Mouse (Mus musculus): ENCODE results near the gene Dhx57.

DNA sequence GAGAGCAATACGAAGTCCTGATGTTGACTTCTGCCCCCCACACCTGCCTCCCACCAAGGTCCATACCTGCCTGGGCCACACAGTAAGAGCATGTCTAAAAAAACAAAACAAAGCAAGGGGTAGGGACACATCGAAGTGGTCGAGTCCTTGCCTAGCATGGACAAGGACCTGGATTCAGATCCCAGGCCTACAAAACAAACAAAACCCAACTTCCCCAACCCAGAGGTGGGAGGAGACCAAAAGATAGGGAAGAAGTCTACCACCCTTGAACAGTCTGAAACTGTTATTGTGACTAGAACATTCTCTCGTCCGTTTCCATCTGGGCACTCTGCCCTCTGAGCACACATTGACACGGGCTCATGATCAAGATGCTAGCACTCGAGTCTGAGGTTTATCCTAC lies 55.9 kb downstream of the Dhx57 start:
- TF ChIP-seq CTCF (IDR thresholded peaks at IDR 0.05; ENCODE audit: low read depth), result no peak
- no peak for TF ChIP-seq EP300 (IDR thresholded peaks at IDR 0.05; ENCODE audit: low read depth)

Measured in liver, postnatal 0 days (tissue).